Mouse (Mus musculus): ENCODE results near the gene Rgs17. TPM values are rescaled to one million over a fixed set of nuclear protein-coding genes. Genes with fewer than 3 reads are reported as not detected.

Gene Rgs17
- total RNA-seq, 2 experiments from 2014 or later, result 32.1 to 34.4 TPM

DNA sequence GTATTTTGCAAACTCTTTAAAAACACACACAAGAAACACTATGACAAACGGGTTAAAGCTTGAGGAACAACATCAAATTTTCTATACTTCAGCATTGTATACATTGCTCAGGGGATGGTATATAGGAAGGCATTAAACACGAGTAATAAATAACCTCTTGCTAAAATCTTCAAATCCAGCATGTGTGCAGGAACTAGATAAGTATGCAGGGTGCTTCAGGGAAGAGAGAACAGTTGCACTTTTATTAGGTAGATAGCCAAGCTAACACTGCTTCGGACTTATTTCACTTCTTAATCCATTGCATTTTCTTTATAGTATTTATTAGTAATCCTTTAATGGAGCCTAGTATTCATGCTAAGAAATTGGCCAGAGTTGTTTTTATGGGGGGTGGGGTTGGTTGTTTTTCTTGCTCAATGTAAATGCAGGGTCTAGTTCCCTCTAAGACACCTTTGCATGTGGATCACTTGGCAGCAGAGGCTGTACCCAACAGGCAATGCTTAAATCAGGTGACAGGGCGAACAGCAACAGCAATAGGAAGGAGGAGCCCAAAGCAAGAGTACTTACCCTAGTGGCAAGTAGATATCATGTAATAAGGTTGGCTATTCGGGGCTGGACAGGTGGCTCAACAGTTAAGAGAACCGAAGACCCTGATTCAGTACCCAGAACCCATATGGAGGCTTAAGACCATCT lies 95.7 kb downstream of the Rgs17 start:
- DNase-seq (ENCODE audit: extremely low spot score in 1 of 2, low spot score in 1 of 2), result no peak

DNA sequence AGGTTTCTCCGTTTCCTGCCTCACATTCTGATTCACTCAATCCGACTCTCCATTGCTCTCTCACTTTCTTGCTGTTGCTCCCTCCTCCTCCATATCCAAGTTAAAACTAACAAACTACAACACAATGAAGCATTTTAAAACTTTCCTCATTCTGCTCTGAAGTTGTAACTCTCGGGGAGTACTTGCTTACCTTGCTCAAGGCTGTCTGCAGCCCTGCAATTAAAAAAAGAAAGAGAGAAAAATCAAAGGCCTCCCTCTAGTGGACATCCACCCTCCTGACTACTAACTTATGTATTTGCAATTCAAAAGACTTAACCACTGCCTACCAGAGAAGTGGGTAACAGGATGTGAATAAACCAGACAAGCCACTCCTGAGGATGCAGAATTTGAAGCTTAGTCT lies 97.4 kb downstream of the Rgs17 start:
- DNase-seq (ENCODE audit: extremely low spot score in 1 of 2, low spot score in 1 of 2), result no peak

DNA sequence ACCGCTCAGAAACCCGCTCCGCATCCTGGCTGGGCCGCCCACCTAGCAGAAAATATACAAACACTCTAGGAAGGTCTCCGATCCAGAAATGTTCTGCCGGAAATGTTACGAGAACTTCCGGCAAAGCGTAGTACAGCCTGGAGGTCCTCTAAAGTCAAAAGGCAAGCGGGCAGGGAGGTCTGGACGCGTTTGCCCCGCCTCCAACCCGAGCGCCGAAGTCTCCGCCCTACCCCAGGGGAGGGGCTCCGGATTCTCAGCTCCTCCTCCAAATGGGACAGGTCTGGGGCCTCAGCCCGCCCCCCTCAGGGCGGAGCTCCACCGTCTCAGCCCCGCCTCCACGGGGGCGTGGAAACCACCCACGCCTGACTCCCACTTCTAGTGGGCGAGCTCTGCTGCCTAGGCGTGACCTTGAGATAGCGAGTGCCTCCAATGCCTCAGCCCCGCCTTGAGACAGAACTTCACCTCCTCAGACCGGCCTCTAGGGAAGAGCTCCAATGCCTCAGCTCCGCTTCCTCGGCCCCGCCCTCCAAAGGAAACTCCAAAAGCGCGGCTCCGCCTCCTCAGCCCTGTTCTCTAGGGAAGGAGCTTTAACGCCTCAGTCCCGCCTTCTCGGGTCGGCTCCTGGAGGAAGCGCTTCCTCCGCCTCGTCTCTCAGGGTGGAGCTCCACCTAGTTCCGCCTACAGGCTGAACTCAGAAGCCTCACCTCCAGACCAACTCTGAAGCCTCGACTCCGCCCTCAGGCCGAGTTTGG lies 98.3 kb downstream of the Rgs17 start, which contains the start of gene Mtrf1l:
Gene Mtrf1l (minus strand): TSS at position 171 of the 752 bp plus-strand sequence.
- DNase-seq (ENCODE audit: extremely low spot score in 1 of 2, low spot score in 1 of 2), result peak; percentile 75 to 87

DNA sequence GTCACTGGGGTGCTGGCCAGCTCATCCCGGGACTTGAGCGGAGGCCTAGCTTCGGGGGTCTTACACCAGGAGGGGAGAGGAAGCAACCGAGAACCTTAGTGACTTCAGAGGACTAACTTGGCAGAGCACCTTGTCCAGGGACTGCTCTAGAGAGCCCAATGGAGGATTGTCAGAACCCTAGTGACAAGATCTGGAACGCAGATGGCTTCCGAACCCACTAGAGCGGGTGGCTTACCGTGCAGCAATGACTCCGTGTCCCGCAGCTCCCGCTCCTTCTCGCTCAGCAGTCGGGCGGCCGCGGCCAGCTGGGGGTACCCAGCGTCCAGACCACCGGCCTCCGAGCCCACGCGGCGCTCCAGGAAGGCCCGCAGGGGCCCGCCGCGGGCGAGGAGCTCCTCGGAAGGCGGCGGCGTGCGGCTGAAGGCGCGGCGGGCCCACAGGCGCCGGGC lies 98.9 kb downstream of the Rgs17 start:
- DNase-seq (ENCODE audit: extremely low spot score in 1 of 2, low spot score in 1 of 2), result no peak

DNA sequence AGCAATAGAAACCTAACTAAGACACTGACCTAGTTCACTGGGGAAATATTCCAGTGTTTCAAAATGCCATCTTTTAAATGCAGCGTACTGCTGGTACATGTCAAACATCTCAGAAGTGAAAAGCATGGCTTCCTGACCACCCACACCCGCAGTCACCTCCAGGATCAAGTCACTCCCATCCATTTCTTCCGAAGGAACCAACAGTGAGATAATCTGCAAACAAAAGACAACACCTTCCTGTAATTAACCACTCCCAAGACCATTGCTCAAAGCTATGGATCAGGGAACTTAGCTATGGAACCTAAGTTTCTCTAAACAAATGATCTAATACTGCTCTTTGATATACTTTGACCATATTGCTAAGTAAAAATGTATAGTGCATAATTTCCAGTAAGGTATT lies 103.4 kb downstream of the Rgs17 start:
- DNase-seq (ENCODE audit: extremely low spot score in 1 of 2, low spot score in 1 of 2), result no peak

DNA sequence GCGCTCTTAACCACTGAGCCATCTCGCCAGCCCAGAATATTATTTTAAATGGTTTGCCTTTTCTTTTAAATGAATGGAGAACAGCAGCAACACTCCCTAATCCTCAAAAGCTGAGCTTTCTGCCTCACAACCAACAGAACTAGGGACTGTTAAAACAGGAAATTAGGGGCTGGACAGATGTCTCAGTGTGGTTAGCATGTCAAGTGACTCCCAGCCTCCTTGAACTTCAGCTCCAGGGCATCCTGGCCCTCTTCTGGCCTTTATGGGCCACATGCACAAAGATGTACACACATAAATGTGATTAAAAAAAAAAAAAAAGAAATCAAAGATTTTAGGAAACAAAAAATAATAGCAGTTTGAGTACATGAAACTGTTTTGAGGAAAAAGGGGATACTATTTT lies 106.2 kb downstream of the Rgs17 start:
- no peak for DNase-seq (ENCODE audit: extremely low spot score in 1 of 2, low spot score in 1 of 2)

DNA sequence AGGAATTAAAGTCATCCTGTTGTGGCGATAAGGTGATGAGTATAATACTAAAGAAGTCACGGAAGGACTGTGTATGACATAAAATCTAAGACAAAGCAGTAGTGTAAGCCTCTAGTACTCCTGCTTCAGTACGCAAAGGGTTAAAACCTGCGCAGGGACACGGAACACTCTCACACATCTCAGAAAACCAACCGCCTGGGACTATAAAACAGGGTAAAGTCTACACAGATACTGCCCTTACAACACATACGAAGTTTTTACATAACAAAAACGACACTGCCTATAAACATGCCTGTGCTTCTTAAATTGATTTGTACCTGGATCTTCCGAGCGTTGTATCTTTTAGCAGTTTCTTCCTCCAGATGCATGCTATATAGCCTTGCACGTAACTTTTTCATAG lies 108.5 kb downstream of the Rgs17 start:
- no peak for DNase-seq (ENCODE audit: extremely low spot score in 1 of 2, low spot score in 1 of 2)

DNA sequence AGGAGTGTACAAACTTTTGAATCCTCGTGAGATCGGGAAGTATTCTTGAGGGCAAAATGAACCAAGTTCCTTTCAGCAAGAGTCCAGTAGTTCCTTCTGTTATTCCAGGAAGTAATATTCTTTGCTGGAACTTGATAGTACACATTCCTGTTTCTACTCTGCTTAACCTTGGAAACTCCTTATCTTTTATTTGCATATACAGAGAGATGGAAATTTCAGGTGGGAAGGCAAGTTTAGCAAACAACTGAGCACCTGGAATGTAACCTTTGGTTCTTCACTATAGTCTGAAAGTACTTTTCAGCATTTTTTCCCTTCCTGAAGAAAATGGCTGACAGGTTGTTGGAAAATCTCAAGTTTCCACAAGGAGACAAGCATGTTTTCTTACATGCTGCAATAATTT lies 114.5 kb downstream of the Rgs17 start:
- no peak for DNase-seq (ENCODE audit: extremely low spot score in 1 of 2, low spot score in 1 of 2)

DNA sequence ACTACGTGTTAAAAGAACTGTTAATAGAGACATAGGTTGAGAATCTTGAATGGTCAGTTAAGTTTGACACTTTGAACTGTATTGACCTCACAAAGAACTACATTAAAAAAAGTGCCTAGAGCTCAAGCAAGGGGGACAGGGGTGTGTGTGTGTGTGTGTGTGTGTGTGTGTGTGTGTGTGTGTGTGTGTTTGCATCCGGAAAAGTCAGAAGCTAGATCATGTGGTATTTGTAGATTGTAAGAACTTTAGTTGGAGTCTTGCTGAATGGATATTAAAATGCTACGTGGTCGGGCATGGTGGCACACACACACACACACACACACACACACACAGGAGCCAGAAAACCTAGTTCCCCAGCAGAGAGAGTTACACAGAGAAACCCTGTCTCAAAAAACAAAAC lies 115.2 kb downstream of the Rgs17 start:
- no peak for DNase-seq (ENCODE audit: extremely low spot score in 1 of 2, low spot score in 1 of 2)

DNA sequence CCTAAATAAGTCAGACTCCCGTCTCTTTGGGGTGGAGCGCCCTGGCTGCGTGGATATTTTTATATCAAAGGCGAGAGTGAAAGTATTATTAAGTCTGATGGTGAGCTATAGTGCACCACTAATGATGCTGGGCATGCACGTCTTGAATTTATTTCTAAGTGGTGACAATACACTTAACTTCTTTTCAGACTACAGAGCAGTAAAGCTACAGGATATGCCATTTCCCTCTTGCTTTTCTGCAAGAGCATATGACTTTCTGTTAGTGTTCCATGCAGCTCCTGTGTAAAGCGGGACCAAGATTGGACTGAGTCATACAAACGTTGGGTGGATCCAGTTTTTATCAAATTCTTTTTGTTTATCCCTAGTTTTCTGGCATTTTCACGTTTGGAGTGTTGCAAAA lies 115.8 kb downstream of the Rgs17 start:
- DNase-seq (ENCODE audit: extremely low spot score in 1 of 2, low spot score in 1 of 2), result no peak

DNA sequence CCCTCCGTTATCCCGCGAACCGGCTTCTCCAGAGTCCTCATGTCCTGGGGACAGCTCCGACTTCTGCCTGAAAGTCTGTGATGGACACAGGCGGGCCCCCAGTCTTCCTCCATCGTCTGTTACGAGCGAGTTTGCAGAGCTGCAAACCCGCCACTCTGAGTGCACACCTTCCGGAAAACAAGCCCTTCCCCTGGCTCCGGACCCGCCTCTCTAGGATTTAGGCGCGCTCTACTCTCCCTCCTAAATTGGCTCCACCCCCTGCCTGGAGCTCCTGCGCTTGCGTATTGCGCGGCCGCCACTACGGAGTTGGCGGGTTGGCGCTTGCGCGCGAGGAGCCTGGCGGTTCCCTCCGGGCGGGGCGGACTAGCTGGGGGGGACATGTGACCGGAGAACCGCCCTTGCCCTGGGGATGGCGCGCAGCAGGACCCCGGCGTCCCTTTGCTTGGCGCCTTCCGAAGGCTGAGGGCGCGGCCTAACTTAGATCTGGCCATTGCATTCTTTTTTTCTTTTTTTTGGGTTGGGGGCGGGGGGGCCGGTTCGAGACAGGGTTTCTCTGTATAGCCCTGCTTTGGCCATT lies 116.4 kb downstream of the Rgs17 start:
- DNase-seq (ENCODE audit: extremely low spot score in 1 of 2, low spot score in 1 of 2), result peak; percentile 85 to 90

DNA sequence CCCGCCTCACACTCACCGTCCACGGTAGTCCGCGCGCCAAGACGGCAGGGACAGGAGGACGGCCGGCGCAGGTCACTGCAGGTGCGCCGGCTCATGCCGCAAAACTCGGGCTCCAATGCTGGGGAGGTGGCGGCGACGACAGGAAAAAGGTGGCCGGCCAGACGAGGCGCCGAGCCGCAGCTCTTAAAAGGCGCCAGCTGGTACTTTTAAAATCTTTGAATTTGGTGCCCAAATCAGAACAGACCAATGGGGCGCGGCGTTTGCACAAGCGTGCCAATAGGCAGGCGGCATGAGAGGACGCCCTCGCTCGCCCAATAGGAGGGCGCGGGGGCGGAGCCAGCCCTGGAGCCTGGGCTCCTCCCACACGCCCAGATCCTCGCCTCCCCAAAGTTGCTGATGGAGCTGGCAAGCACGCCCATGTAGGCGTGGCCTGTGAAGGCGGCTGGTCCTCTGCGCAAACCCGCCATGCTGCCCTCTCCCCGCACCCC lies 116.9 kb downstream of the Rgs17 start, which contains the start of gene Fbxo5:
Gene Fbxo5 (minus strand): TSS at position 358 of the 488 bp plus-strand sequence.
- no peak for DNase-seq (ENCODE audit: extremely low spot score in 1 of 2, low spot score in 1 of 2)

DNA sequence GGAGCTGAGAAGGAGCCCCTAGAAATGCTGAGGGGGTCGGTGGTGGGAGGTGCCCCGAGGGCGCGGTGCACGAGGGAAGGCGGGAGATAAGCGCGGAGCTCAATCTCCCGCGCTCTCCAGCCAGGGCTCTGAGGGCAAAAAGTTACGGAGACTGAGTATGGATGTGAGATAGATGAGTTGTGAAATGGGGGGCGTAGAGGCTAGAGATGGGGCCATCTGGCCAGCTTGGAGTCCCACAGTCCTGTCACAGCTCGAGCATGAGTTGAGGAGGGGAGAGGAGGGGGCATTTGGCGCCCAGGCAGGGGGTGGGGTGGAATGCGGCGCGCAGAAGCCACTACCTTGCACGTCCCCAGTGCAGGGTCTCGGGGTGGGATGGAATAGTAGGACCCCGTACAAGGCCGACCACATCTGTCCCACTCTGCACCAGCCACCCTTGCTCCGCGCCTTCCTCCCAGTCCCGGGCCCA lies 117.5 kb downstream of the Rgs17 start:
- DNase-seq (ENCODE audit: extremely low spot score in 1 of 2, low spot score in 1 of 2), result no peak

DNA sequence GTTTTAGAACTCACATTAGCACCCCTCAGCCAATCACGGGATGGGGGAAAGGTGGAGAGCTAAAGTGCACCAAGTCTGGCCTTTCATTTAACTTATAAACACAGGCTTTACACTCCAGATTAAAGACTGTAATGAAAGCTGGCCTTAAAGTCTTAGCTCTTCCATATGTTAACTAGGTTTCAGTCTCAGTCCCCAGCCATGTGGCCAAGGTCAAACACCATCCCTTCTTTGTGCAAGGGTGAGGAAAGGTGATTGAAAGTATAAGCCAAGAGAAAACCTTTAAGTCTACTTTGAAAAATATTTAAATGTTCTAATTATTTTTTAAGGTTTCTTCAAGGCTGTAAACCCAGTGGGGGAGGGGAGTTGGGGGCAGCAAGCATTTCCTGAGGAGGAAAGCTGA lies 118.5 kb downstream of the Rgs17 start:
- DNase-seq (ENCODE audit: extremely low spot score in 1 of 2, low spot score in 1 of 2), result no peak

DNA sequence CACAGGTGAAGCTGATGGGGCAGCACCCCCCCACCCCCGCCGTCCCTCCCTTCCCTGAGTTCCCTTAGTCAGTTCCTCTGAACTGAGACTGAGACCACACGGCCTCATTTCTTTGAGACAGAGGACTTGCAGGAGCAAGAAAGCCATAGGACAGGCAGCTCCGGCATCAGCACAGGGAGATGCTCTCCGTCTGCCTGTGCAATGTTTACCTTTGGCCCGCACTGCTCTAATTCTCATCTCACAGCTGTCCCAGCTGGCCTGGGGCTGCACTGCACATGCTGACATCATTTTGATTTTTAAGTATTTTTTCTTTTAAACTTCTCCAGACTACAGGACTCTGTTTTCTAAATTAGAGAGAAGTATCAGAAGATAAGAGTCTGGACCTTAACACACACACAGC lies 119.3 kb downstream of the Rgs17 start:
- DNase-seq (ENCODE audit: extremely low spot score in 1 of 2, low spot score in 1 of 2), result no peak

DNA sequence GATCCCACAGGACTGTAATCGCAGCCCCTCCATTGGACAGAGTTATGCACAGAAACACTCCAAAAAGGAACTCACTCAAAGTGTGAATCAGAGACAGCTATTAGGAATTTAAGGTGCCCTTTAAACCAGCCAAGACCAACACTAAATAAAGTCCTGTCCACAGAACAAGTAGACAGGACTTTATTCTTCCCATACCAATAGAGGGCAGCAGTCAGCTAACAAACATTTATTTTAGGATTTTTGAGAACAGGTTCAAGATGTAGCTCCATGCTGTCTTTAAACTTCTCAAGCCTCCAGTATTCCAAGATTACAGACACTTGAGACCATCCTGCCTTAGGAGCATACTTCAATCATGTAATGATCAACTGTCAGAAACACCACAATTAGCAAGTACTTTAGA lies 121.7 kb downstream of the Rgs17 start:
- no peak for DNase-seq (ENCODE audit: extremely low spot score in 1 of 2, low spot score in 1 of 2)

DNA sequence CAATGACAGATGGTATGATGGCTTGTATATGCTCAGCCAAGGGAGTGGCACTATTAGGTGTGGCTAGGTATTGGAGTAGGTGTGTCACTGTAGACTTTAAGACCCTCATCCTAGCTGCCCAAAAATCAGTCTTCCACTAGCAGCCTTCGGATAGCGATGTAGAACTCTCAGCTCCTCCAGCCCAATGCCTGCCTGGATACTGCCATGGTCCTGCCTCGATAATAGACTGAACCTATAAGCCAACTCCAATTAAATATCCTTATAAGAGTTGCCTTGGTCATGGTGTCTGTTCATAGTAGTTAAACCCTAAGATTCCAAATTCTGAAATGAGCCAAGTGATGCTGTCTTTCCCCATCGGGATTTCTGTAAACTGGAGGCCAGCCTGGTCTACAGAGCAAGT lies 124.1 kb downstream of the Rgs17 start:
- DNase-seq (ENCODE audit: extremely low spot score in 1 of 2, low spot score in 1 of 2), result no peak

DNA sequence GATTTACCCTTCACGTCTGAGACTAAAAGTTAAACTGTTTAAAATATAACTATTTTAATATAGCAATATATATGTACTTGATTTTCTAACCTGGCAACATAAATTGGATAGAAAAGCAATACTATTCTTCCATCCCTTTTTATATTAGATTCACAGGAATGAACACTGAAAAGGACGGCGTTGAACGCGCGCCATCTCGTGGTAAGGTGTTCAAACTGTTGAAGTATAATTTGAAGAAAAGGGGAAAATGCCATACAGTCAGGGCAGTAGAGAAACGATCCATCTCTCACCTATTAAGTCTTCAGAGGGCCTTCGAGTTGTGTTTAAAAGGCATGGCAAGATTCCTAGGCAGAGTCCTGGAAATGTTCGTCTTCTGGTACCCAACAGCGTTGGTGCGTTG lies 131.5 kb downstream of the Rgs17 start:
- DNase-seq (ENCODE audit: extremely low spot score in 1 of 2, low spot score in 1 of 2), result peak; percentile 35 to 86

DNA sequence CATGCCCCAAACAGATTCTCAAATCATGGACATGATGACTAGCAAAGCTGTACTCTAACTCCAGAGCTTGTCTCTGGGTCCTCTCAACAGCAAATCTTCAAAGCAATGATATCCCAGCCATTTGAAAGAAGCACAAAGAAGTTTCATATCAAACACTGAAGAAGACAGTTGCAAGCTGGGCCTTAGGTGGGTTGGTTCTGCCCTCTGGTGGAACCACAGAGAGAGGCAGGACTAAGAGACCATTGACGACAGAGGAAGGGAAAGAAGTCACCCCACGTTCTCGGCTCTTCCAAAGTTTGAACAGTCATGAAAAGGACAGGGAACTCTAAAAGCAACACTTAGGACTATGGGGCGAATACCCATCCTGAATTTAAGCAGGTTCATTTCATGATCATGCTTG lies 135.3 kb downstream of the Rgs17 start:
- peak in 1 of 2 experiments; percentile 30 for DNase-seq (ENCODE audit: extremely low spot score in 1 of 2, low spot score in 1 of 2)

Measured in layer of hippocampus, postnatal 25 days (tissue).